Mouse (Mus musculus) liver, embryonic 16.5 days (tissue): ENCODE data around the gene Dck. TPM values are rescaled to one million over a fixed set of nuclear protein-coding genes. Genes with fewer than 3 reads are reported as not detected.
"Not testable (repeated sequence)": the region's sequence is repeated elsewhere in the genome, so short reads cannot be mapped to it uniquely, and the experiment has no call there.

Experiments
- ATAC-seq: fragments of 200-750 bp; cut with Nextera tagmentation; 2 replicates; pipeline ENCODE4 v1.8.0; 2017; ENCODE audit warnings: low read depth, mild to moderate bottlenecking, moderate number of reproducible peaks, moderate library complexity
- H3K27ac ChIP-seq: fragments of 300-500 bp; sonication (generic); 2 replicates; pipeline ENCODE4 v1.5.1; 2014; ENCODE audit warnings: mild to moderate bottlenecking, low read length
- H3K27me3 ChIP-seq: fragments of 300-500 bp; sonication (generic); 2 replicates; pipeline ENCODE4 v1.6.1; 2014; ENCODE audit warnings: low read depth, low read length, mixed read lengths; ENCODE audit not compliant: control insufficient read depth, insufficient read depth
- H3K36me3 ChIP-seq: fragments of 300-500 bp; sonication (generic); 2 replicates; pipeline ENCODE4 v1.6.1; 2014; ENCODE audit warnings: mild to moderate bottlenecking; ENCODE audit not compliant: control insufficient read depth, insufficient read depth
- H3K4me1 ChIP-seq: fragments of 300-500 bp; sonication (generic); 2 replicates; pipeline ENCODE4 v1.6.1; 2014; ENCODE audit warnings: low read depth, low read length, mixed read lengths; ENCODE audit not compliant: control insufficient read depth
- H3K4me2 ChIP-seq: fragments of 300-500 bp; sonication (generic); 2 replicates; pipeline ENCODE4 v1.6.1; 2014; ENCODE audit warnings: low read depth, low read length, mixed read lengths
- H3K4me3 ChIP-seq: fragments of 300-500 bp; sonication (generic); 2 replicates; pipeline ENCODE4 v1.5.1; 2014; ENCODE audit warnings: low read depth, mild to moderate bottlenecking, low read length
- H3K9ac ChIP-seq: fragments of 300-500 bp; sonication (generic); 2 replicates; pipeline ENCODE4 v1.6.1; 2014; ENCODE audit warnings: low read depth, low read length
- H3K9me3 ChIP-seq: fragments of 300-500 bp; sonication (generic); replicated peaks from 2 replicates; pipeline ENCODE4 v1.6.1; 2016; ENCODE audit warnings: low read length; ENCODE audit not compliant: control insufficient read depth
- WGBS: fragments of 180-500 bp; shearing (Covaris S2); extraction: QIAGEN DNeasy Blood & Tissue Kit; methylation state at CpG from one replicate; pipeline ENCODE4 v1.1.7; 2014; ENCODE audit not compliant: insufficient replicate concordance; 5-methylcytosine and 5-hydroxymethylcytosine counted together
- polyA plus RNA-seq: library from polyadenylated mRNA; unstranded; fragments of >200 nt; fragmentation: Nextera tagmentation; extraction: Ambion mirVana; gene quantifications from 2 replicates; pipeline ENCODE4 v1.2.1, GENCODE M21; 2015

The Dck gene
- polyA plus RNA-seq, 1 experiment from 2014 or later: 81.6 TPM

GRCm38 (mm10) chr5:88734786-88735185, 30.0 kb upstream of the Dck start:
- WGBS: 72% methylated on average over 2 of the region's 2 CpGs
- H3K36me3 ChIP-seq: no peaks in the 10 kb centered on the region; the same call in 1 of the 2 replicates
- ATAC-seq: peak; percentile 39; the same call in 1 of the 2 replicates

DNA sequence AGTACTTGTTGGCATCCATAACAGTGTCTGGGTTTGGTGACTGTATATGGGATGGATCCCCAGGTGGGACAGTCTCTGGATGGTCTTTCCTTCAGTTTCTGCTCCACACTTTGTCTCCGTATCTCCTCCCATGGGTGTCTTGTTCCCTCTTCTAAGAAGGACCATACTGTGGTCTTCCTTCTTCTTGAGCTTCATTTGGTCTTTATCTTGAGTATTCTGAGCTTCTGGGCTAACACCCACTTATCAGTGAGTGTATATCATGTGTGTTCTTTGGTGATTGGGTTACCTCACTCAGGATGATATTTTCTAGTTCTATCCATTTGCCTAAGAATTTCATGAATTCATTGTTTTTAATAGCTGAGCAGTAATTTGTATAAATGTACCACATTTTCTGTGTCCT, 23.7 kb upstream of the Dck start:
- 61% methylated on average over 1 of the region's 1 CpGs for WGBS
- H3K4me2 ChIP-seq, H3K4me3 ChIP-seq, H3K27ac ChIP-seq, H3K27me3 ChIP-seq, H3K9ac ChIP-seq, H3K4me1 ChIP-seq, H3K9me3 ChIP-seq, H3K36me3 ChIP-seq: not testable (repeated sequence)
- ATAC-seq: 0 out of 2 replicates have a peak, but pooled peaks have one; percentile 47

More at GRCm38 (mm10) chr5:88734786-88735185, 30.0 kb upstream of the Dck start:
- Histone ChIP-seq H3K27me3 (no peaks in the 10 kb centered on the region), H3K4me3 (no peak overlapping the region), H3K27ac (no peak overlapping the region), H3K4me2 (no peak overlapping the region), H3K4me1 (no peaks in the 10 kb centered on the region; the same call in 1 of the 2 replicates), H3K9ac (no peak overlapping the region), H3K9me3 (no peaks in the 10 kb centered on the region)

DNA sequence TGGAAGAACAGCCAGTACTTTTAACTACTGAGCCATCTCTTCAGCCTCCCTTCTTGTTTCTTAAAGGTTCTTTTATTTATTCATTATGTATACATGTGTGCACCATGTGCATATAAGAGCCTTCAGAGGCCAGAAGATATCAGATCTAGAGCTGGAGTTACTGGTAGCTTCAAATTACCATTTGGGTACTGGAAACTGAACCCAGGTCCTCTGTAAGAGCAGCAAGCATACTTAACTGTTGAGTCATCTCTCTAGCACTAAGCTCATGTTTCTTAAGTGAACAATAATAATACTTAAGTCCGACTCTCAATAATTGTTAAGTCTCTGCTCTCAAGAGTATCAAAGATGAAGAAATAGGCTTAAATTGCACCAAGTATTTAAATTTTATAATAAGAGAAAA, 17.0 kb upstream of the Dck start:
- no peak overlapping the region for H3K4me2 ChIP-seq
- no peaks in the 10 kb centered on the region for H3K27me3 ChIP-seq
- no peaks in the 10 kb centered on the region for H3K9me3 ChIP-seq
- no peak overlapping the region for H3K4me3 ChIP-seq
- H3K4me1 ChIP-seq: no peaks in the 10 kb centered on the region
- no peak overlapping the region for H3K9ac ChIP-seq
- no peak for ATAC-seq
- WGBS: 78% methylated on average over 1 of the region's 1 CpGs
- H3K27ac ChIP-seq: no peak overlapping the region
- peaks cover 16% of the 10 kb centered on the region for H3K36me3 ChIP-seq

GRCm38 (mm10) chr5:88753199-88753598, 11.6 kb upstream of the Dck start:
- Histone ChIP-seq H3K4me3 (no peak overlapping the region), H3K27ac (no peak overlapping the region), H3K9ac (no peak overlapping the region), H3K4me1 (no peaks in the 10 kb centered on the region), H3K27me3 (no peaks in the 10 kb centered on the region), H3K9me3 (no peaks in the 10 kb centered on the region), H3K36me3 (peaks cover 24% of the 10 kb centered on the region), H3K4me2 (no peak overlapping the region)
- 78% methylated on average over 4 of the region's 4 CpGs for WGBS
- no peak for ATAC-seq

DNA sequence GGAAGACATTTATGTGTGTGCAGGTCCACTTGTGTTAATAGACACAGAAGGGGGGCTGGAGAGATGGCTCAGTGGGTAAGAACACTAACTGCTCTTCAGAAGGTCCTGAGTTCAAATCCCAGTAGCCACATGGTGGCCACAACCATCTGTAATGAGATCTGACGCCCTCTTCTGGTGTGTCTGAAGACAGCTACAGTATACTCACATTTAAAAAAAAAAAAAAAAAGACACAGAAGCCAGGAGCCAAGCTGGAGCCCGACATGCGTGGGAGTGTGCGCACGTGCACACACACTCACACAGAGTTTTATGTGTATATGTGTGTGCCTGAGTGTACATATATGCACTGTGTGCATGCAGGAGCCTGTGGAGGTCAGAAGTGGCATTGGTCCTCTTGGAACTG, 2.2 kb upstream of the Dck start:
- Histone ChIP-seq H3K9me3 (no peaks in the 10 kb centered on the region), H3K4me2 (no peak overlapping the region), H3K9ac (no peak overlapping the region), H3K36me3 (peaks cover 3% of the 10 kb centered on the region), H3K27me3 (no peaks in the 10 kb centered on the region), H3K4me1 (peaks cover 24% of the 10 kb centered on the region), H3K27ac (no peak overlapping the region), H3K4me3 (no peak overlapping the region)
- ATAC-seq: no peak
- 91% methylated on average over 5 of the region's 5 CpGs for WGBS

DNA sequence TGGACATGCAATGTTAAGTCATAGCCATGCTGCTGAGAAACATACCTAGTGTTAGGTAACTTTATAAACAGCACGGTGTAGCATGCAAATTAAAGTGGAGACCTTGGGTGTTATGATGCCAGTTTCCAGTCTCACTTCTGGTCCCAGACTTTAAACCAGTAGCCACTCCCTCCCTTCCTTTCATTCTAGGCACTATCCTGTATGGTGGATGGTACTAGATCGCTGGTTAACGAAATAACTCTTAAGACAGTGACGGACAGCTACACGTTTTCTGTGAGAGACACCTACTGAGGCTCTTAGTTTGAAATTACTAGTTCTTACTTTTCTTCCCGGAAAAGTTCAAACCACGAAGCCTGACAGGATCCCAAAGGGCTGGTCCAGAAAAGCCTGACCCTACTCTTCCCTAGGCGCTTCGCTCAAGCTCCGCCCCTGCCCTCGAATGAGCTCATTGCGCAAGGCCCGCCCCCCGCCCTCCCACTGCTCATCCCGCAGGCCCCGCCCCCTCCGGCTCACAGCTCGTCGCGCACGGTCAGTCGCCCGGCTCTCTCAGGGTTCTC, 288 bp upstream of the Dck start:
- peaks cover 34% of the 10 kb centered on the region for H3K4me1 ChIP-seq
- H3K9me3 ChIP-seq: no peaks in the 10 kb centered on the region
- H3K27ac ChIP-seq: peak overlapping the region; percentile 77
- peak overlapping the region; percentile 78 for H3K4me2 ChIP-seq
- H3K27me3 ChIP-seq: no peaks in the 10 kb centered on the region
- peak; percentile 19 for ATAC-seq
- peak overlapping the region; percentile 66 for H3K9ac ChIP-seq
- WGBS: 1% methylated on average over 23 of the region's 23 CpGs
- H3K4me3 ChIP-seq: peak overlapping the region; percentile 99
- peaks cover 5% of the 10 kb centered on the region for H3K36me3 ChIP-seq

DNA sequence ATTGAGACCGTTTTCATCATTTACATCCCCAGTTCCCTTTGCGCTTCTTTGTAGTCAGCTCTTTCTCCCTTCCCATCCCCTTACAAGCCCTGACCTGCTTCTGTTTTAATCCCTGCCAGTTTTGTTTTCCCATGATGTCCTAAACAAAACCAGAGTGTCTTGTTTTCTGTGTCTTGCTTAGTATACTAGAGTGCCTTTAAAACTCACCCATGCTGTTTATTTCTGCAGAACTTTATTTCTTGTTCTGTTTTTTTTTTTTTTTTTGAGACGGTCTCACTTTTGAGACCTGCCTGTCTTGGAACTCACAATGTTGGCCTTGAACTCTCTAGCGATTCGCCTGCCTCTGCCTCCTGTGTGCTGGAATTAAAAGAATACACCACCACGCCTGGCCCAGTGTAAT, 791 bp downstream of the Dck start:
- no peak for ATAC-seq
- WGBS: 4% methylated on average over 6 of the region's 6 CpGs
- Histone ChIP-seq H3K9ac (peak overlapping the region; percentile 93), H3K27me3 (no peaks in the 10 kb centered on the region), H3K36me3 (peaks cover 14% of the 10 kb centered on the region), H3K4me1 (peaks cover 34% of the 10 kb centered on the region), H3K4me3 (peak overlapping the region; percentile 99), H3K27ac (peak overlapping the region; percentile 91), H3K4me2 (peak overlapping the region; percentile 77), H3K9me3 (no peaks in the 10 kb centered on the region)

DNA sequence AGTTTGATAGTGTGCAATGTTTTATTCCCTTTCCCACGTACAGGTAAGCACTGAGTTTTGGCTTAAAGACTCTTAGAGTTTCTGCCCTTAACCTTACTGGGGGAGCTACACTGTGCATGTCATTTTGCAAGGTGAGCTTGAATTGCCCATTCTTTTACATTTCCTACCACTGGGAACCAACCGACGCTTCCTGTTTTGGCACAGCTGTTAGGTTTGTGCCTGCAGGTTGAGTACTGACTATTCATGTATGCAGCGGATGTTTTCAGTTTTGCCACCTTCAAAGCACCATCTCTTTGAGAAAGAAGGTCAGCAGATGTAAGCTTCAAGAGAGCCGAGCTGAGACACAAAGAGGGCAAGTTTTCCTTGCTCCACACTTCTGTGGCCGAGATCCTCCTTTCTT, 1.3 kb downstream of the Dck start:
- no peaks in the 10 kb centered on the region for H3K27me3 ChIP-seq
- peak overlapping the region; percentile 93 for H3K9ac ChIP-seq
- ATAC-seq: no peak
- H3K9me3 ChIP-seq: no peaks in the 10 kb centered on the region
- H3K4me2 ChIP-seq: peak overlapping the region; percentile 77
- peaks cover 34% of the 10 kb centered on the region for H3K4me1 ChIP-seq
- 36% methylated on average over 6 of the region's 6 CpGs for WGBS
- H3K36me3 ChIP-seq: peaks cover 18% of the 10 kb centered on the region
- H3K4me3 ChIP-seq: peak overlapping the region; percentile 99
- H3K27ac ChIP-seq: peak overlapping the region; percentile 91

- H3K4me1 ChIP-seq: peaks cover 34% of the 10 kb centered on the region
- no peak for ATAC-seq
- peak overlapping the region; percentile 91 for H3K27ac ChIP-seq
These were observed 2.1 kb downstream of the Dck start for GRCm38 (mm10) chr5:88766863-88767262.

More at GRCm38 (mm10) chr5:88766863-88767262, 2.1 kb downstream of the Dck start:
- Histone ChIP-seq H3K9me3 (no peaks in the 10 kb centered on the region), H3K36me3 (peaks cover 24% of the 10 kb centered on the region), H3K4me2 (peak overlapping the region; percentile 77), H3K9ac (peak overlapping the region; percentile 93), H3K27me3 (no peaks in the 10 kb centered on the region), H3K4me3 (peak overlapping the region; percentile 99)
- 42% methylated on average over 5 of the region's 5 CpGs for WGBS
